Mouse (Mus musculus): ENCODE results near the gene A830031A19Rik. TPM values are rescaled to one million over a fixed set of nuclear protein-coding genes. Genes with fewer than 3 reads are reported as not detected.
A peak's percentile ranks its signal among the peaks of the same experiment; 100 is the strongest.

A830031A19Rik gene
- polyA plus RNA-seq, 1 experiment from 2014 or later: not detected

DNA sequence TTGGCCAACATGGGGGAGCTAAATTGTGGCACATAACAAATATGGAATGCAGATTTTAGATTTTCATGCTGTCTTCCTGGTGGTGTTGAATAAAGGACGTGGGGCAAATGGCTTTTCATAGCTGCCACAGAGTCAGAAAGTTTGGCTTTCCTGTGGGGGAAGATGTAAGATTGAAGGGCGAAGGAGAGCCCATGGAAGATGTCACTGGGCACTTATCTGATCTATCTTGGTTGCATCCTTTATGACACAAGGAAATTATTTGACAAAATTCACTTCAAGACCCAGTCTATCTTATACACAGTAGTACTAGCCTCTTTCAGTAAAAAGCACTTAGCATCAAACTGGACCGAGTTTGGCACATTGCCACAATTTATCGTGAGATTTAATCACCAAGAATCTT is 15.6 kb upstream of the A830031A19Rik start:
- H3K9me3 ChIP-seq (ENCODE audit: control insufficient read depth, low read length): no peaks in the 10 kb centered on the region
- H3K4me1 ChIP-seq (replicated peaks; ENCODE audit: control insufficient read depth, insufficient read depth, low read length): peaks cover 16% of the 10 kb centered on the region
- 69% methylated on average over 4 of the region's 4 CpGs for WGBS
- ATAC-seq (ENCODE audit: low read depth): no peak
- no peak overlapping the region for H3K4me2 ChIP-seq (ENCODE audit: low read depth, low read length)
- no peak overlapping the region for H3K9ac ChIP-seq (ENCODE audit: low read length)
- H3K27me3 ChIP-seq (ENCODE audit: control insufficient read depth, insufficient read depth, low read depth, low read length): no peaks in the 10 kb centered on the region
- peaks cover 4% of the 10 kb centered on the region; the same call in 1 of the 2 replicates for H3K36me3 ChIP-seq (ENCODE audit: control insufficient read depth, insufficient read depth, low read length)
- H3K4me3 ChIP-seq (ENCODE audit: low read length): no peak overlapping the region
- H3K27ac ChIP-seq (ENCODE audit: low read length): no peak overlapping the region

DNA sequence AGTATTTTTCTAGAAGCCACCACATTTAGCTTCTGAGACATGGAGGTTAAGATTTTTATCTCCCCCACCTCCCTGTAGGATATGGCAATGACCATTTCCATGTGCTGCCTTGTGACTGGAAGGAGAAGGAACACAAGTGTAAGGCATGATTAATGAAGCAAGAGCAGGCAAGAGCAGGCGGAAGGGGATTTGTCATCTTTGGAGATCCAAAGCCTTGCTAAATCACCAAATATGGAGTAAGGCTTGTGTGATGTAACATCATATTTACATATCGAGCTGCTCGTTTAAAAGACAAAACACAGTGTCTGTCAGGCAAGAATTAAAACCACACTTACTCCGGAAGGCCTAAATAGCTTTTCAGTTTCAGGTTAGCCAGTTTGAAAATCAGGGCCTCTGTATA is 12.2 kb upstream of the A830031A19Rik start:
- Histone ChIP-seq H3K36me3 (ENCODE audit: control insufficient read depth, insufficient read depth, low read length) (peaks cover 4% of the 10 kb centered on the region; the same call in 1 of the 2 replicates), H3K4me2 (ENCODE audit: low read depth, low read length) (no peak overlapping the region), H3K9me3 (ENCODE audit: control insufficient read depth, low read length) (no peaks in the 10 kb centered on the region), H3K27ac (ENCODE audit: low read length) (no peak overlapping the region), H3K27me3 (ENCODE audit: control insufficient read depth, insufficient read depth, low read depth, low read length) (no peaks in the 10 kb centered on the region), H3K4me3 (ENCODE audit: low read length) (no peak overlapping the region), H3K4me1 (replicated peaks; ENCODE audit: control insufficient read depth, insufficient read depth, low read length) (peaks cover 12% of the 10 kb centered on the region), H3K9ac (ENCODE audit: low read length) (no peak overlapping the region)
- no peak for ATAC-seq (ENCODE audit: low read depth)
- 62% methylated on average over 4 of the region's 4 CpGs for WGBS

DNA sequence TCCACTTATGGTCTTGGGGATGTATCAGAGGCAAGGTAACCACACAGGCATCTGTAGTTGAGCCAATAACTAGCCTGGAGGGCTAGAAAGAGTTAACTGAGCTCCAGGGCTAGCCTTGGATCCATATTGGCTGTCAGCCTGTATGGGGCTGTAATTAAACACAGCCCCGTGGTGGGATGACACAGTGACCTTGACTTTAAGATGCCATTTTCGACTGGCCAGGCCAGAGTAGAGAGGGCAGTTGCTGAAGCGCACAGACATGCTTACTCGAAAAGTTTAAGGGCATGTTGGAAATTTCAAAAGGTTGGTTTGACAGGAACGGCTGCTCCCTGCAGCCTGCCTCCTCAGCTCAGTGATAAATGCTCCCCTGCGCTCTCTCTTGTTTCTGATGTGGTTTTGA is 11.1 kb upstream of the A830031A19Rik start:
- no peak for ATAC-seq (ENCODE audit: low read depth)
- Histone ChIP-seq H3K4me2 (ENCODE audit: low read depth, low read length) (no peak overlapping the region), H3K27ac (ENCODE audit: low read length) (no peak overlapping the region), H3K9ac (ENCODE audit: low read length) (no peak overlapping the region), H3K36me3 (ENCODE audit: control insufficient read depth, insufficient read depth, low read length) (peaks cover 4% of the 10 kb centered on the region; the same call in 1 of the 2 replicates), H3K4me3 (ENCODE audit: low read length) (no peak overlapping the region), H3K9me3 (ENCODE audit: control insufficient read depth, low read length) (no peaks in the 10 kb centered on the region), H3K4me1 (replicated peaks; ENCODE audit: control insufficient read depth, insufficient read depth, low read length) (peaks cover 7% of the 10 kb centered on the region), H3K27me3 (ENCODE audit: control insufficient read depth, insufficient read depth, low read depth, low read length) (no peaks in the 10 kb centered on the region)
- WGBS: 54% methylated on average over 6 of the region's 6 CpGs

DNA sequence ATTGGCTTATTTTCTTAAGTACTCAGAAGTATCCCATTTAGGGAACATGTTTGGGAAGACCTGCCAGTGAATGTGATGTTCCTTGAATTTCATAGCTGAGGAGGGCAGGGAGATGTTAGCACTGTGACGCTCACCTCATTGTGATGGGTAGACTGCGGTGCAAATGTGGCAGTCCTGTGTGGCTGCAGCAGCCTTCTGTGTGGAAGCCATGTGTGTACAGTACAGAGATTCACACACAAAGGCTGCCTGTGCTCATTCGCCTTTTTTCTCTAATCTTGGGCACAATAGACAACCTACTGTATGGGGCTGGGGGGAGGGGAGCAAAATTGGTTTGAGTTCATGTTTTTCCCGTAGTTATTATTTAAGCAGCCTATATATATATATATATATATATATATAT is 9.7 kb upstream of the A830031A19Rik start:
- no peak overlapping the region for H3K27ac ChIP-seq (ENCODE audit: low read length)
- H3K4me1 ChIP-seq (replicated peaks; ENCODE audit: control insufficient read depth, insufficient read depth, low read length): peaks cover 12% of the 10 kb centered on the region
- WGBS: 62% methylated on average over 4 of the region's 4 CpGs
- H3K9me3 ChIP-seq (ENCODE audit: control insufficient read depth, low read length): no peaks in the 10 kb centered on the region
- ATAC-seq (ENCODE audit: low read depth): no peak
- no peak overlapping the region for H3K9ac ChIP-seq (ENCODE audit: low read length)
- no peak overlapping the region for H3K4me3 ChIP-seq (ENCODE audit: low read length)
- peaks cover 4% of the 10 kb centered on the region; the same call in 1 of the 2 replicates for H3K36me3 ChIP-seq (ENCODE audit: control insufficient read depth, insufficient read depth, low read length)
- H3K27me3 ChIP-seq (ENCODE audit: control insufficient read depth, insufficient read depth, low read depth, low read length): no peaks in the 10 kb centered on the region
- H3K4me2 ChIP-seq (ENCODE audit: low read depth, low read length): no peak overlapping the region

DNA sequence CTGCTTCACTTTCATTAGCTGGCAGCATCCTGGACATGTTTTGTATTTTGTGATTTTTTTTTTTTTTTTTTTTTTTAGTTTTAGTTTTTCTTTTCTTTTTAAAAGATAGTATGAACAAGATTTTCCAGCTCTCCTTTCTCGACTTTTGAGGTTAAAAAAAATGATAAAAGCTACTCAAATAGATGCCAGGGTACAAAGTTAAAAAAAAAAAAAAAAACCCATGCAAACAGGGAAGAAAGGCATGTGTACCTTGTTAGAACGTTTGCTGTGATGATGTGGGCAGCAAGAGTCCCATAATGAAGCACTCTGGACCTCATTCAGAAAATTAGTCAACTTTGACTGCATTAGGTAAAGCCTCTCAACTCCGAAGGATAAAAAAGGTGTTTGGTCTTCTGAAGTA is 9.2 kb upstream of the A830031A19Rik start:
- no peak overlapping the region for H3K27ac ChIP-seq (ENCODE audit: low read length)
- H3K4me3 ChIP-seq (ENCODE audit: low read length): no peak overlapping the region
- ATAC-seq (ENCODE audit: low read depth): no peak
- H3K9ac ChIP-seq (ENCODE audit: low read length): no peak overlapping the region
- H3K36me3 ChIP-seq (ENCODE audit: control insufficient read depth, insufficient read depth, low read length): peaks cover 4% of the 10 kb centered on the region; the same call in 1 of the 2 replicates
- 58% methylated on average over 3 of the region's 3 CpGs for WGBS
- peaks cover 12% of the 10 kb centered on the region for H3K4me1 ChIP-seq (replicated peaks; ENCODE audit: control insufficient read depth, insufficient read depth, low read length)
- H3K9me3 ChIP-seq (ENCODE audit: control insufficient read depth, low read length): no peaks in the 10 kb centered on the region
- H3K4me2 ChIP-seq (ENCODE audit: low read depth, low read length): no peak overlapping the region
- H3K27me3 ChIP-seq (ENCODE audit: control insufficient read depth, insufficient read depth, low read depth, low read length): no peaks in the 10 kb centered on the region

DNA sequence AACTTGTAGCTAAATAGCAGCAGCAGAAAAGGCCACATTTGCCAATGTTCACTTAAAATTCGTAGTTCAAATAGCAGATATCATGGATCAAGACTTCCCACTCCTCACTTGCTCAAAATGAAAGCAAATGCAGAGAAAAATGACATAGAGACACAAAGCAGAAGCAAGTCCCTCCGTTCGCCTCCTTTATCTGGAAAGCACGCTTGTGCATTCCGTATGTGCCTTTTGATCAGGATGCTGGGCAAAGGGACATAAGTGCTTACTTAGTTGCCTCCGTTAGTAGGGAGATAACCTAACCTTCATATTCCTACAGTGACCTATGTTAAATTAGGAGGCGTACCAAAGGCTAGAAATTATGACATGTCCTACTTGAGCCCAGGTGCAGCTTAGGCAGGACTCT is 8.6 kb upstream of the A830031A19Rik start:
- no peak overlapping the region for H3K27ac ChIP-seq (ENCODE audit: low read length)
- no peak overlapping the region for H3K4me3 ChIP-seq (ENCODE audit: low read length)
- no peaks in the 10 kb centered on the region for H3K9me3 ChIP-seq (ENCODE audit: control insufficient read depth, low read length)
- ATAC-seq (ENCODE audit: low read depth): no peak
- 50% methylated on average over 7 of the region's 7 CpGs for WGBS
- H3K27me3 ChIP-seq (ENCODE audit: control insufficient read depth, insufficient read depth, low read depth, low read length): no peaks in the 10 kb centered on the region
- H3K36me3 ChIP-seq (ENCODE audit: control insufficient read depth, insufficient read depth, low read length): peaks cover 4% of the 10 kb centered on the region; the same call in 1 of the 2 replicates
- H3K4me2 ChIP-seq (ENCODE audit: low read depth, low read length): no peak overlapping the region
- H3K4me1 ChIP-seq (replicated peaks; ENCODE audit: control insufficient read depth, insufficient read depth, low read length): peaks cover 12% of the 10 kb centered on the region
- H3K9ac ChIP-seq (ENCODE audit: low read length): no peak overlapping the region

DNA sequence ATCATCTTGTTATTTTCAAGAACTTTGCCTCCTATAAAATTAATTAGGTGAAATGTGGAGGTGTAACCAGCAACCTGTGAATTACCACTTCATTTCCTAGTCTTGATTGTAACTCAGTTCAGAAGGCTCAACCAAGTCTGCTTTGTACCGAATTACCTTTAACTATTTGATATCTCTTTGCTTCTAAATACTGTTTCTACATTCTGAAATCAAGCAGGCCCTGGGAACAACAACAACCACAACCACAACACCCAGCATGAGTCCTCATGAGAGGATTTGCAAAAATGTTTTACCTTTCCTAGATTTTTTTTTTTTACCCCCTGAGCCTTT is 8.2 kb upstream of the A830031A19Rik start:
- Histone ChIP-seq H3K4me2 (ENCODE audit: low read depth, low read length) (no peak overlapping the region), H3K27me3 (ENCODE audit: control insufficient read depth, insufficient read depth, low read depth, low read length) (no peaks in the 10 kb centered on the region), H3K9me3 (ENCODE audit: control insufficient read depth, low read length) (no peaks in the 10 kb centered on the region), H3K27ac (ENCODE audit: low read length) (no peak overlapping the region), H3K4me3 (ENCODE audit: low read length) (no peak overlapping the region), H3K9ac (ENCODE audit: low read length) (no peak overlapping the region), H3K4me1 (replicated peaks; ENCODE audit: control insufficient read depth, insufficient read depth, low read length) (peaks cover 12% of the 10 kb centered on the region), H3K36me3 (ENCODE audit: control insufficient read depth, insufficient read depth, low read length) (peaks cover 4% of the 10 kb centered on the region; the same call in 1 of the 2 replicates)
- 46% methylated on average over 1 of the region's 1 CpGs for WGBS
- ATAC-seq (ENCODE audit: low read depth): no peak

DNA sequence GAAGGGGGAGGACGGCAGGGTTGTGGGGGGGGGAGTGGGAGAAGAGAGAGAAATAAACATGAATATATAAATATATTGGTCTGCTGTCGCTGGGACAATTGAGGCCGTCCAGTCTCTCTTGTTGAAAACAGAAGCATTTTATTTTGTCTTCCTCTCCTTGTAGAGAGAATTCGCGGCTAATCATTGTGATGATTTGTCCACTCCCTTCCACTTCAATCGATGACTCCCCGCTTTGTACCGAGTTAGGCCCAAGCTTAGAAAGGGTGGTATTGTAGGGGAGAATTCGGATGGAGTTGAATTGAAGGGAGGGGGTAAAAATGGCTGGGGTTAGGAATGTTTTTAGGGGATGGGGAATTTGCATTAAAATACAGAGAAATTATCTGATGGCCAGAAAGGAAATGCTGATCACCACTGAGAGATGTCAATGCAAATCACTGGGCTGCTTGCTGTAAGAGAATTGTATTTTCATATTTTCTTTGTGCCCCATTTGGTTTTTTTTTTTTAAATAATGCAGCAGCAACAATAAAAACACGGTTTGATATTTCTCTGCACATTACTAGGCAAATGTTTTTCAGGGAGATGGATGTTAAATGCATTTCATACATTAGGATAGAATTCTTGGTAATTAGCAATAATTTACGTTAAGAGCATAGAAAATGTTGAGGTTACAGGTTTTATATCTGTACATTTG is 7.7 kb upstream of the A830031A19Rik start:
- 26% methylated on average over 11 of the region's 11 CpGs for WGBS
- H3K27ac ChIP-seq (ENCODE audit: low read length): peak overlapping the region; percentile 70
- H3K4me1 ChIP-seq (replicated peaks; ENCODE audit: control insufficient read depth, insufficient read depth, low read length): peaks cover 12% of the 10 kb centered on the region
- peak overlapping the region; percentile 74 for H3K9ac ChIP-seq (ENCODE audit: low read length)
- peak overlapping the region; percentile 97 for H3K4me2 ChIP-seq (ENCODE audit: low read depth, low read length)
- ATAC-seq (ENCODE audit: low read depth): no peak
- peak overlapping the region; percentile 65 for H3K4me3 ChIP-seq (ENCODE audit: low read length)
- H3K36me3 ChIP-seq (ENCODE audit: control insufficient read depth, insufficient read depth, low read length): peaks cover 4% of the 10 kb centered on the region; the same call in 1 of the 2 replicates
- H3K9me3 ChIP-seq (ENCODE audit: control insufficient read depth, low read length): no peaks in the 10 kb centered on the region
- no peaks in the 10 kb centered on the region for H3K27me3 ChIP-seq (ENCODE audit: control insufficient read depth, insufficient read depth, low read depth, low read length)

DNA sequence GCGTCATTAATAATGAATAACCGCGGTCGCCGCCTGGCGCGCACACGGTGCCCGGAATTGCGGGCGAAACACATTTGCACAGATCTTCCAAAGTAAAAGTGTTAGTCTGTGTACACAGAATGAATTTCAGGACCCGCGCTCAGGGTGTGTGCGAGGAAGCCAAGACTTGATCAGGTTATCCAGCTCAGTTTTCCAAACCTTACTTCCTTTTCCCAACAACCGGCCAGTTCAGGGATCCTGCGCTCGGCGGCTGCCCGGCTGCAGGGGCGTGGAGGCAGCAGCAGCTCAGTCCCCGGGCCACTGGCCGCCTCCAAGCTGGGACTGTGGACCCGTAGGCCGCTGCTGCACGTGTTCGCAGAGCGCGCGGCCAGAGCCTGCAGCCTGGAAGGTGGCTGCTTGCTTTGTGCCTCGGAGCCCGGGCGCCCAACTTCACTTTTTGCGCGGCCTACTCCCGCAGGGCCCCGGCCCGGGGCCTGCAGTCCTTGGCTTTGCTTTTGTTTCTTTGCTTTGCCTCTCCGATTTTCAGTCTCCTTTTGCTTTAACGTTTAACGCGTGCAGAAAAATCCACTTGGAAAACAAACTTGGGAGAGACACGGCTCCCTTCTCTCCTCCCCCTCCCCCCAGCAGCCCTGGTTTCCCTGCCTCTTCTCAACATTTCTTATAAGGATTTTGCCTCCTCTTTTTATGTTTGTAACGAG is 7.0 kb upstream of the A830031A19Rik start:
- peak overlapping the region; percentile 97 for H3K4me2 ChIP-seq (ENCODE audit: low read depth, low read length)
- H3K9ac ChIP-seq (ENCODE audit: low read length): peak overlapping the region; percentile 74
- H3K4me1 ChIP-seq (replicated peaks; ENCODE audit: control insufficient read depth, insufficient read depth, low read length): peaks cover 12% of the 10 kb centered on the region
- no peaks in the 10 kb centered on the region for H3K27me3 ChIP-seq (ENCODE audit: control insufficient read depth, insufficient read depth, low read depth, low read length)
- H3K9me3 ChIP-seq (ENCODE audit: control insufficient read depth, low read length): no peaks in the 10 kb centered on the region
- H3K36me3 ChIP-seq (ENCODE audit: control insufficient read depth, insufficient read depth, low read length): peaks cover 4% of the 10 kb centered on the region; the same call in 1 of the 2 replicates
- peak; percentile 19; the same call in 1 of the 2 replicates for ATAC-seq (ENCODE audit: low read depth)
- peak overlapping the region; percentile 65 for H3K4me3 ChIP-seq (ENCODE audit: low read length)
- WGBS: under 1% methylated on average over 43 of the region's 43 CpGs
- H3K27ac ChIP-seq (ENCODE audit: low read length): peak overlapping the region; percentile 70
